Mouse (Mus musculus) embryonic facial prominence, embryonic 11.5 days (tissue): ENCODE measurements around the gene Gtf2i. TPM values are rescaled to one million over a fixed set of nuclear protein-coding genes. Genes with fewer than 3 reads are reported as not detected.

ENCODE experiments used
- ATAC-seq: fragments of 200-750 bp; cut with Nextera tagmentation; replicated peaks from 2 replicates; pipeline ENCODE4 v1.8.0; 2017; ENCODE audit warnings: low read depth; ENCODE audit not compliant: insufficient number of reproducible peaks, low FRiP score, low TSS enrichment
- DNase-seq: peaks from one replicate; pipeline ENCODE4 v3.0.0-alpha.2; 2015; ENCODE audit warnings: low spot score
- H3K27ac ChIP-seq: fragments of 300-500 bp; sonication (generic); replicated peaks from 2 replicates; pipeline ENCODE4 v1.5.1; 2014; ENCODE audit warnings: mild to moderate bottlenecking, low read depth, low read length, control low read depth
- H3K27me3 ChIP-seq: fragments of 300-500 bp; sonication (generic); 2 replicates; pipeline ENCODE4 v1.6.1; 2014; ENCODE audit warnings: mild to moderate bottlenecking, low read length, moderate library complexity, mixed read lengths; ENCODE audit not compliant: control insufficient read depth, insufficient read depth
- H3K36me3 ChIP-seq: fragments of 300-500 bp; sonication (generic); replicated peaks from 2 replicates; pipeline ENCODE4 v1.6.1; 2014; ENCODE audit warnings: low read depth, mild to moderate bottlenecking, low read length, moderate library complexity, mixed read lengths; ENCODE audit not compliant: control insufficient read depth, insufficient read depth
- H3K4me1 ChIP-seq: fragments of 300-500 bp; sonication (generic); 2 replicates; pipeline ENCODE4 v1.6.1; 2014; ENCODE audit warnings: low read length, mixed read lengths; ENCODE audit not compliant: control insufficient read depth, insufficient read depth
- H3K4me2 ChIP-seq: fragments of 300-500 bp; sonication (generic); 2 replicates; pipeline ENCODE4 v1.6.1; 2014; ENCODE audit warnings: low read depth, mild to moderate bottlenecking, control low read depth, low read length, moderate library complexity
- H3K4me3 ChIP-seq: fragments of 300-500 bp; sonication (generic); 2 replicates; pipeline ENCODE4 v1.5.1; 2014; ENCODE audit warnings: low read depth, low read length, control low read depth
- H3K9ac ChIP-seq: fragments of 300-500 bp; sonication (generic); replicated peaks from 2 replicates; pipeline ENCODE4 v1.6.1; 2014; ENCODE audit warnings: mild to moderate bottlenecking, control low read depth, low read length
- H3K9me3 ChIP-seq: fragments of 300-500 bp; sonication (generic); replicated peaks from 2 replicates; pipeline ENCODE4 v1.6.1; 2016; ENCODE audit warnings: mild to moderate bottlenecking, low read length, inconsistent platforms, mixed read lengths; ENCODE audit not compliant: control insufficient read depth
- WGBS: fragments of 180-500 bp; shearing (Covaris S2); extraction: QIAGEN DNeasy Blood & Tissue Kit; methylation state at CpG from one replicate; pipeline ENCODE4 v1.1.7; 2014; 5-methylcytosine and 5-hydroxymethylcytosine counted together
- microRNA-seq: library from miRNA; unstranded; fragments of <30 nt; microRNA quantifications from one replicate; pipeline ENCODE4, GENCODE M21; 2016; ENCODE audit warnings: borderline number of aligned reads
- polyA plus RNA-seq: library from polyadenylated mRNA; unstranded; fragments of >200 nt; fragmentation: Nextera tagmentation; extraction: Ambion mirVana; gene quantifications from 2 replicates; pipeline ENCODE4 v1.2.1, GENCODE M21; 2014

Gtf2i gene
- polyA plus RNA-seq, 1 experiment from 2014 or later = 193 TPM

GRCm38 (mm10) chr5:134217900-134218299 lies 96.7 kb downstream of the Gtf2i start:
- no peak overlapping the region for H3K4me3 ChIP-seq
- no peak for DNase-seq
- H3K9ac ChIP-seq = no peak overlapping the region
- 0 out of 2 replicates have a peak, but pooled peaks cover 3% of the 10 kb centered on the region for H3K4me1 ChIP-seq
- ATAC-seq = no peak
- no peaks in the 10 kb centered on the region for H3K36me3 ChIP-seq
- no peak overlapping the region for H3K27ac ChIP-seq
- H3K9me3 ChIP-seq = no peaks in the 10 kb centered on the region
- H3K27me3 ChIP-seq = no peaks in the 10 kb centered on the region
- no peak overlapping the region for H3K4me2 ChIP-seq
- WGBS = 90% methylated on average over 7 of the region's 7 CpGs

GRCm38 (mm10) chr5:134214021-134214806 lies 100.3 kb downstream of the Gtf2i start:
- no peak overlapping the region for H3K4me3 ChIP-seq
- no peak overlapping the region for H3K4me2 ChIP-seq
- no peaks in the 10 kb centered on the region for H3K9me3 ChIP-seq
- WGBS = 81% methylated on average over 12 of the region's 12 CpGs
- ATAC-seq = no peak
- H3K36me3 ChIP-seq = no peaks in the 10 kb centered on the region
- H3K9ac ChIP-seq = no peak overlapping the region
- DNase-seq = no peak
- no peak overlapping the region for H3K27ac ChIP-seq
- no peaks in the 10 kb centered on the region for H3K27me3 ChIP-seq
- H3K4me1 ChIP-seq = no peaks in the 10 kb centered on the region

- no peak overlapping the region for H3K4me3 ChIP-seq
- no peaks in the 10 kb centered on the region for H3K36me3 ChIP-seq
- H3K4me1 ChIP-seq = no peaks in the 10 kb centered on the region
- H3K9me3 ChIP-seq = no peaks in the 10 kb centered on the region
- no peak for DNase-seq
- no peak overlapping the region for H3K9ac ChIP-seq
- ATAC-seq = no peak
- no peak overlapping the region for H3K27ac ChIP-seq
- no peak overlapping the region for H3K4me2 ChIP-seq
- WGBS = 58% methylated on average over 11 of the region's 11 CpGs
- no peaks in the 10 kb centered on the region for H3K27me3 ChIP-seq
Observed at GRCm38 (mm10) chr5:134209931-134210554, 104.5 kb downstream of the Gtf2i start.

GRCm38 (mm10) chr5:134206721-134207120 lies 107.8 kb downstream of the Gtf2i start:
- WGBS = 86% methylated on average over 10 of the region's 10 CpGs
- Histone ChIP-seq H3K36me3 (no peaks in the 10 kb centered on the region), H3K4me1 (no peaks in the 10 kb centered on the region)

GRCm38 (mm10) chr5:134193664-134194063 lies 120.9 kb downstream of the Gtf2i start:
- H3K36me3 ChIP-seq = no peaks in the 10 kb centered on the region; the same call in 1 of the 2 replicates
- H3K4me3 ChIP-seq = no peak overlapping the region
- DNase-seq (no peak), ATAC-seq (no peak)
- H3K9ac ChIP-seq = no peak overlapping the region
- no peak overlapping the region for H3K27ac ChIP-seq
- 87% methylated on average over 8 of the region's 8 CpGs for WGBS
- H3K27me3 ChIP-seq = no peaks in the 10 kb centered on the region
- H3K9me3 ChIP-seq = no peaks in the 10 kb centered on the region
- H3K4me1 ChIP-seq = no peaks in the 10 kb centered on the region
- no peak overlapping the region for H3K4me2 ChIP-seq

More at GRCm38 (mm10) chr5:134206721-134207120, 107.8 kb downstream of the Gtf2i start:
- Histone ChIP-seq H3K27me3 (no peaks in the 10 kb centered on the region), H3K4me3 (no peak overlapping the region), H3K27ac (no peak overlapping the region), H3K9ac (no peak overlapping the region), H3K9me3 (no peaks in the 10 kb centered on the region), H3K4me2 (no peak overlapping the region)
- DNase-seq (no peak), ATAC-seq (no peak)

GRCm38 (mm10) chr5:134188571-134188970 lies 126.0 kb downstream of the Gtf2i start:
- no peak for DNase-seq
- no peaks in the 10 kb centered on the region for H3K36me3 ChIP-seq

More at GRCm38 (mm10) chr5:134188571-134188970, 126.0 kb downstream of the Gtf2i start:
- Histone ChIP-seq H3K27ac (no peak overlapping the region), H3K27me3 (no peaks in the 10 kb centered on the region), H3K4me1 (no peaks in the 10 kb centered on the region), H3K4me2 (no peak overlapping the region), H3K4me3 (no peak overlapping the region), H3K9me3 (no peaks in the 10 kb centered on the region), H3K9ac (no peak overlapping the region)
- WGBS = 89% methylated on average over 7 of the region's 7 CpGs
- no peak for ATAC-seq

Small RNA genes within 50 kb of the gene (microRNA-seq; reads per million reads assigned to microRNA genes)
- gene Mir3965 = not detected

Other genes with a start within 250 kb of the Gtf2i start
- 8.4 and 9.2 TPM in 2 replicates for gene Castor2, start 215.0 kb downstream of the Gtf2i start, polyA plus RNA-seq
- 28.0 and 31.7 TPM in 2 replicates for gene Rcc1l, start 138.0 kb downstream of the Gtf2i start, polyA plus RNA-seq
- gene Gtf2ird2, start 130.7 kb downstream of the Gtf2i start, polyA plus RNA-seq = 5.4 and 5.7 TPM in 2 replicates
- 2.1 and 2.5 TPM in 2 replicates for gene Ncf1, start 85.1 kb downstream of the Gtf2i start, polyA plus RNA-seq
- gene Gtf2ird1, start 142.0 kb upstream of the Gtf2i start, polyA plus RNA-seq = 99.8 and 104 TPM in 2 replicates
- gene Clip2, start 237.7 kb upstream of the Gtf2i start, polyA plus RNA-seq = 4.6 and 5.5 TPM in 2 replicates
- gene Syna, start 245.4 kb upstream of the Gtf2i start, polyA plus RNA-seq = 0.14 TPM in 1 of 2 replicates, not detected in the other